Mouse (Mus musculus) layer of hippocampus, adult 6 months (tissue): ENCODE measurements around the gene Ccdc150. TPM values are rescaled to one million over a fixed set of nuclear protein-coding genes. Genes with fewer than 3 reads are reported as not detected.

ENCODE experiments used
- long read RNA-seq, 2 experiments: library from polyadenylated mRNA; unstranded; transcript quantifications; one replicate each; pipeline ENCODE4 v2.0.0; 2019 to 2020
- polyA plus RNA-seq: library from polyadenylated mRNA; unstranded; fragments of <200 nt; fragmentation: Nextera tagmentation; gene quantifications from 2 replicates; pipeline ENCODE4 v1.2.3, GENCODE M21; 2021

Gene Ccdc150
- not detected in 2 replicates for polyA plus RNA-seq
- long read RNA-seq, experiment 1 = 0 reads
- long read RNA-seq, experiment 2 = 0 reads

DNA sequence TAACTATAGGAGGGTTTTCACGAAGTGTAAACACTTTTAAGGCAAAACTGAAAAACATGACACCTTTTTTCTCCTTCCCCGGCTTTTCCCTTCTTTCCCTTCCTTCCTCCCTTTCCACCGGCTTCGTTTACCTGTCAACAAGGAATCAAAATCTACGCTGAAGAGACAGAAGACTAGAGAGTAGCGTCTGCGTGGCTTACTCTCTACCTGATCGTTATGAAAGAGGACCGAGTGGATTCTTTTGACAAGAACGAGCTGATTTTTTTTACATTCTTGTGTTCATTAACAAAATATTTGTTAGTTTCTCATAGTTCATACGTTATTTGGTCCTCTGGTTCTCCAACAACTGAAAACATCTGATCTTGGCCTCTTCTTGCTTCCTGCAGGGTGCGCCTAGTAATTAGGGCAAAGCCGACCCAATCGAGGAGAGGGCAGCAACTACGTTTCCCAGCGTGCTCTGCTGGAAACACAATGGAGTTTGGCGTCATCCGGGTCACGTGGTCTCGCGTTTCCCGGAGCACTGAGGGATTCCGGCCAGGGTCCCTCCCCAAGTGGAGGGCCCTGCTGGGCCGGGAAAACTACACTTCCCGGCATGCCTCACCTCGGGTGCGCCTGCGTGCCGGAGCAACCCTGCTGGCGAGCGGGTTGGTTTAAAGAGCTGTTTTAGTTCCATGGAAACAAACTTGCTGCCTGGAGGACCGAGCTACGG is at the start of gene Ccdc150:
Gene Ccdc150, plus strand, starts transcription at position 526 of the 709 bp plus-strand sequence.

Other genes starting within 250 kb of the Ccdc150 start
- 3.0 and 3.5 TPM in 2 replicates for gene Hecw2, start 55.5 kb upstream of the Ccdc150 start, polyA plus RNA-seq
- gene Gtf3c3, start 188.3 kb downstream of the Ccdc150 start, polyA plus RNA-seq = 17.1 and 17.6 TPM in 2 replicates